Mouse (Mus musculus): ENCODE measurements at regions not wholly inside any gene's neighbourhood (a gene's known extent, or its start where the extent isn't known, plus 50 kb on each side); places are given as distances from the start of the nearest gene placed in this dataset.

- Histone ChIP-seq H3K9ac (ENCODE audit: low read depth, low read length) (no peak overlapping the region), H3K4me3 (ENCODE audit: low read depth, low read length) (no peak overlapping the region), H3K4me2 (replicated peaks; ENCODE audit: low read depth) (no peak overlapping the region), H3K9me3 (ENCODE audit: control insufficient read depth) (no peaks in the 10 kb centered on the region), H3K4me1 (replicated peaks; ENCODE audit: control insufficient read depth, insufficient read depth, low read length) (no peaks in the 10 kb centered on the region), H3K36me3 (ENCODE audit: control insufficient read depth, insufficient read depth) (no peaks in the 10 kb centered on the region), H3K27ac (ENCODE audit: low read depth, low read length) (no peak overlapping the region), H3K27me3 (replicated peaks; ENCODE audit: control insufficient read depth, insufficient read depth, low read length) (no peaks in the 10 kb centered on the region)
- ATAC-seq: no peak
- TF ChIP-seq CTCF (IDR thresholded peaks at IDR 0.05; ENCODE audit: low read depth): no peak
- WGBS: 88% methylated on average over 12 of the region's 12 CpGs
Measured at GRCm38 (mm10) chr4:99527441-99527840, 128.7 kb upstream of the Foxd3 start.

- 53% methylated on average over 6 of the region's 6 CpGs for WGBS
- no peaks in the 10 kb centered on the region for H3K4me1 ChIP-seq (replicated peaks; ENCODE audit: control insufficient read depth, insufficient read depth, low read length)
- no peak for TF ChIP-seq CTCF (IDR thresholded peaks at IDR 0.05; ENCODE audit: low read depth)
- no peak overlapping the region for H3K4me3 ChIP-seq (ENCODE audit: low read depth, low read length)
- H3K27me3 ChIP-seq (replicated peaks; ENCODE audit: control insufficient read depth, insufficient read depth, low read length): no peaks in the 10 kb centered on the region
- no peak overlapping the region for H3K4me2 ChIP-seq (replicated peaks; ENCODE audit: low read depth)
- H3K27ac ChIP-seq (ENCODE audit: low read depth, low read length): no peak overlapping the region
- no peaks in the 10 kb centered on the region for H3K9me3 ChIP-seq (ENCODE audit: control insufficient read depth)
- no peak overlapping the region for H3K9ac ChIP-seq (ENCODE audit: low read depth, low read length)
- no peak for ATAC-seq
- H3K36me3 ChIP-seq (ENCODE audit: control insufficient read depth, insufficient read depth): no peaks in the 10 kb centered on the region
Measured at GRCm38 (mm10) chr4:99544014-99544413, 112.1 kb upstream of the Foxd3 start.

- Histone ChIP-seq H3K4me3 (ENCODE audit: low read depth, low read length) (no peak overlapping the region), H3K36me3 (ENCODE audit: control insufficient read depth, insufficient read depth) (no peaks in the 10 kb centered on the region), H3K27me3 (replicated peaks; ENCODE audit: control insufficient read depth, insufficient read depth, low read length) (no peaks in the 10 kb centered on the region), H3K9me3 (ENCODE audit: control insufficient read depth) (no peaks in the 10 kb centered on the region), H3K4me1 (replicated peaks; ENCODE audit: control insufficient read depth, insufficient read depth, low read length) (no peaks in the 10 kb centered on the region), H3K27ac (ENCODE audit: low read depth, low read length) (no peak overlapping the region), H3K9ac (ENCODE audit: low read depth, low read length) (no peak overlapping the region), H3K4me2 (replicated peaks; ENCODE audit: low read depth) (no peak overlapping the region)
- TF ChIP-seq CTCF (IDR thresholded peaks at IDR 0.05; ENCODE audit: low read depth): no peak
- 30% methylated on average over 3 of the region's 3 CpGs for WGBS
- no peak for ATAC-seq
Measured at GRCm38 (mm10) chr4:99545742-99546141, 110.4 kb upstream of the Foxd3 start.

- H3K4me1 ChIP-seq (replicated peaks; ENCODE audit: control insufficient read depth, insufficient read depth, low read length): no peaks in the 10 kb centered on the region
- no peaks in the 10 kb centered on the region for H3K27me3 ChIP-seq (replicated peaks; ENCODE audit: control insufficient read depth, insufficient read depth, low read length)
- no peak for ATAC-seq
- no peak overlapping the region for H3K9ac ChIP-seq (ENCODE audit: low read depth, low read length)
- no peak overlapping the region for H3K27ac ChIP-seq (ENCODE audit: low read depth, low read length)
- no peaks in the 10 kb centered on the region for H3K9me3 ChIP-seq (ENCODE audit: control insufficient read depth)
- H3K36me3 ChIP-seq (ENCODE audit: control insufficient read depth, insufficient read depth): no peaks in the 10 kb centered on the region
- no peak overlapping the region for H3K4me3 ChIP-seq (ENCODE audit: low read depth, low read length)
- no peak overlapping the region for H3K4me2 ChIP-seq (replicated peaks; ENCODE audit: low read depth)
- no peak for TF ChIP-seq CTCF (IDR thresholded peaks at IDR 0.05; ENCODE audit: low read depth)
- WGBS: 34% methylated on average over 5 of the region's 5 CpGs
Measured at GRCm38 (mm10) chr4:99557963-99558362, 98.1 kb upstream of the Foxd3 start.

- 42% methylated on average over 8 of the region's 8 CpGs for WGBS
- H3K4me2 ChIP-seq (replicated peaks; ENCODE audit: low read depth): no peak overlapping the region
- ATAC-seq: no peak
- H3K4me1 ChIP-seq (replicated peaks; ENCODE audit: control insufficient read depth, insufficient read depth, low read length): no peaks in the 10 kb centered on the region
- H3K4me3 ChIP-seq (ENCODE audit: low read depth, low read length): no peak overlapping the region
- no peaks in the 10 kb centered on the region for H3K36me3 ChIP-seq (ENCODE audit: control insufficient read depth, insufficient read depth)
- no peaks in the 10 kb centered on the region for H3K9me3 ChIP-seq (ENCODE audit: control insufficient read depth)
- no peak overlapping the region for H3K9ac ChIP-seq (ENCODE audit: low read depth, low read length)
- no peak for TF ChIP-seq CTCF (IDR thresholded peaks at IDR 0.05; ENCODE audit: low read depth)
- no peak overlapping the region for H3K27ac ChIP-seq (ENCODE audit: low read depth, low read length)
- no peaks in the 10 kb centered on the region for H3K27me3 ChIP-seq (replicated peaks; ENCODE audit: control insufficient read depth, insufficient read depth, low read length)
Measured at GRCm38 (mm10) chr4:99560604-99561003, 95.5 kb upstream of the Foxd3 start.

- Histone ChIP-seq H3K4me1 (replicated peaks; ENCODE audit: control insufficient read depth, insufficient read depth, low read length) (no peaks in the 10 kb centered on the region), H3K27ac (ENCODE audit: low read depth, low read length) (no peak overlapping the region), H3K27me3 (replicated peaks; ENCODE audit: control insufficient read depth, insufficient read depth, low read length) (no peaks in the 10 kb centered on the region), H3K36me3 (ENCODE audit: control insufficient read depth, insufficient read depth) (no peaks in the 10 kb centered on the region), H3K9me3 (ENCODE audit: control insufficient read depth) (no peaks in the 10 kb centered on the region), H3K4me3 (ENCODE audit: low read depth, low read length) (no peak overlapping the region), H3K9ac (ENCODE audit: low read depth, low read length) (no peak overlapping the region), H3K4me2 (replicated peaks; ENCODE audit: low read depth) (no peak overlapping the region)
- peak; percentile 39 for TF ChIP-seq CTCF (IDR thresholded peaks at IDR 0.05; ENCODE audit: low read depth)
- WGBS: 19% methylated on average over 6 of the region's 6 CpGs
- ATAC-seq: no peak
Measured at GRCm38 (mm10) chr4:99561506-99561937, 94.6 kb upstream of the Foxd3 start.

GRCm38 (mm10) chr4:99565401-99565800, 90.7 kb upstream of the Foxd3 start:
- WGBS: 92% methylated on average over 9 of the region's 9 CpGs
- H3K4me2 ChIP-seq (replicated peaks; ENCODE audit: low read depth): no peak overlapping the region
- no peaks in the 10 kb centered on the region for H3K27me3 ChIP-seq (replicated peaks; ENCODE audit: control insufficient read depth, insufficient read depth, low read length)
- H3K27ac ChIP-seq (ENCODE audit: low read depth, low read length): no peak overlapping the region
- H3K4me1 ChIP-seq (replicated peaks; ENCODE audit: control insufficient read depth, insufficient read depth, low read length): no peaks in the 10 kb centered on the region
- no peaks in the 10 kb centered on the region for H3K36me3 ChIP-seq (ENCODE audit: control insufficient read depth, insufficient read depth)
- TF ChIP-seq CTCF (IDR thresholded peaks at IDR 0.05; ENCODE audit: low read depth): no peak
- H3K9me3 ChIP-seq (ENCODE audit: control insufficient read depth): no peaks in the 10 kb centered on the region; the same call in 1 of the 2 replicates
- H3K4me3 ChIP-seq (ENCODE audit: low read depth, low read length): no peak overlapping the region
- no peak for ATAC-seq
- H3K9ac ChIP-seq (ENCODE audit: low read depth, low read length): no peak overlapping the region

Data from intestine, postnatal 0 days (tissue).